Mouse (Mus musculus): ENCODE measurements around the gene Mrps15. TPM values are rescaled to one million over a fixed set of nuclear protein-coding genes. Genes with fewer than 3 reads are reported as not detected.

Mrps15 gene
- total RNA-seq, 2 experiments from 2014 or later, result 47.9 to 49.8 TPM

Other genes starting within 250 kb of the Mrps15 start
- 1 to 10 TPM; 3.8 to 6.2 TPM for gene Csf3r, start 22.4 kb upstream of the Mrps15 start, total RNA-seq (2021)
- gene Oscp1, start 11.6 kb downstream of the Mrps15 start, total RNA-seq (2021), result 10 to 100 TPM; 43.6 to 47.6 TPM
- 10 to 100 TPM; 12.7 to 15.6 TPM for gene Lsm10, start 49.7 kb downstream of the Mrps15 start, total RNA-seq (2021)
- gene Stk40, start 57.0 kb downstream of the Mrps15 start, total RNA-seq (2021), result 10 to 100 TPM; 30.2 to 32.9 TPM
- 1 to 10 TPM; 1.8 to 1.9 TPM for gene Eva1b, start 100.8 kb downstream of the Mrps15 start, total RNA-seq (2021)
- under 1 TPM; 0.57 to 0.58 TPM for gene Sh3d21, start 116.6 kb downstream of the Mrps15 start, total RNA-seq (2021)
- gene Thrap3, start 155.8 kb downstream of the Mrps15 start, total RNA-seq (2021), result 100 to 1,000 TPM; 136 to 145 TPM
- 100 to 1,000 TPM; 245 to 258 TPM for gene Map7d1, start 209.4 kb downstream of the Mrps15 start, total RNA-seq (2021)
- 10 to 100 TPM; 83.4 to 87.4 TPM for gene Trappc3, start 215.4 kb downstream of the Mrps15 start, total RNA-seq (2021)
- 1 to 10 TPM; 1.7 to 2.3 TPM for gene Col8a2, start 239.9 kb downstream of the Mrps15 start, total RNA-seq (2021)

Data from layer of hippocampus, adult 18-20 months (tissue).